Mouse (Mus musculus) frontal cortex, adult (tissue): ENCODE data around the gene Fam160b1.
A peak's percentile ranks its signal among the peaks of the same experiment; 100 is the strongest.

Source experiments
- ATAC-seq: cut with Nextera tagmentation; 2 replicates; pipeline ENCODE4 v1.9.2; 2017; ENCODE audit warnings: mild to moderate bottlenecking, moderate library complexity, mixed read lengths; ENCODE audit not compliant: low TSS enrichment

The Fam160b1 gene

DNA sequence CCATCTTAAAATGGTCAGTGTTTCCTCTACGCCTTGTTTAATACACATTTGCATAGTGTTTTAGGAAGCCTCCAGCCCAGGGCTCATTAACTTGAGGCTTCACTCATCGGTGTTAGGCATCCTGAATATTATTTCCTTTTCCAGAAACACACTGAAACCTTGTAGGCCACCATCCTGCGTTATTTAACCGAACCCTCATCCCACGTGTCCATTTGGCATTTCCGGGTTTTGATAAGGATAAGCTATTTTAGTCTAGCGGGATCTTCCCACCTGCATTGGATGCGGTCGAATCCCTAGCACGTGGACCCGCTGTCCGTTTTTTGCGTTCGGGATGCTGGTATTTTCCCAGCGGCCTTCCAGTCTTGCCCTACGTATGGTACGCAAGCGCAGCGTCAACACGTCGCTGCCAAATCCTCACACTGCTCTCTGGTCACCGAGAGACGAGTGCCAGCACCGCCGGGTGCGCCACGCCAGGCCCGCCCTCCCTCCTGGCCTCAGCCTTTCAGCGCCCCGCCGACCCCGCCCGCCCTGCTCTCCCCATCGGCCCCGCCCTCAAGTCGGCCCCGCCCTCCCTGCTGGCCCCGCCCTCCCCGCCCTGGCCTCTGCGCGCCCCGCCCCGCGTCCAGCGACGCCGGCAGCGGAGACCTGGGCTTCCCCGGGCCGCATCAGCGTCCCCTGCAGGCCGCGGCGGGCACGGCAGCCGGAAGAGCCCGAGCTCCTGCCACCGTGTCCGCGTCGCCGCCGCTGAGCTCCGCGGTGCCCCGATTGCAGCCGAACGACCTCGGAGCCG lies at the start of gene Fam160b1:
Fam160b1 (plus strand) TSS at position 340 of the 790 bp plus-strand sequence.
- ATAC-seq: peak; percentile 62

DNA sequence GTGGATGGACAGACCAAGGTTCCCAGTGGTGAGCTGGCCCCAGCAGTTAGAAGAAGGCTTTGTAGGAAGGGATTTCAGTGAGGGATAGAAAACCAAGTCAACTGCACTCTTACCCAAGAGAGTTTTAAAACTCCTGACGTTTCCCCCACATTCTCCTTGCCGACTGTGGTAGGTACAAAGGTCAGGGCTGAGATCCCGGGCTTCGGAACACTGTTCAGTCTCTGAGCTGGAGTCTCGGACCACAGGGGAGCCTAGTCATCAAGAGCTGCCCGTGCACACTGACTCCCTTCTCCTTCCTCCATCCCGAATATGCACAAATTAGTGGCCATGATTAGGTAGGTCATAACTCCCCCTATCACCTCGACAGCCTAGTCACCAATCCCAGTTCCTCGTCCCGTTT lies 47.3 kb upstream of the Fam160b1 start:
- ATAC-seq: no peak

DNA sequence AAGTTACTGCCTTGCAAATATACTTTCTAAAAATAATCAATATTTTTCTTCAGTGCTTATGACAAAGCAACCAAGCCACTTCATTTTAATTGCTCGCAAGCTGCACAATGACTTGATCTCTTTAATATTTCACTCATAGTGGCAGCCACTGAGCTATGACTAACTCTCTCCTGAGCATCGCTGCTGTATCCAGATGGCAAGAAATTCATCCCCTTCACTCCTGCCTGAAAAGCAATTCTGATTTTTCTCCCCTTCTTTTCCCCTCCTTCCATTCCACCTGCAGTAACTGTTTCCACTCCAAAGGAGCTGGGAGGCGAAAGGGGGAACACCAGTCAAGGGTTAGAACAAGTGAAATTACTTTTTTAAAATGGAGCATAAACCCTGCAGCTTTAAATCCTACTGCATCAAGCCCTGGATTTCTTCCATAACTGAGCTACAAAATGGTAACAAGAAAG lies 46.6 kb upstream of the Fam160b1 start:
- ATAC-seq: peak; percentile 56

DNA sequence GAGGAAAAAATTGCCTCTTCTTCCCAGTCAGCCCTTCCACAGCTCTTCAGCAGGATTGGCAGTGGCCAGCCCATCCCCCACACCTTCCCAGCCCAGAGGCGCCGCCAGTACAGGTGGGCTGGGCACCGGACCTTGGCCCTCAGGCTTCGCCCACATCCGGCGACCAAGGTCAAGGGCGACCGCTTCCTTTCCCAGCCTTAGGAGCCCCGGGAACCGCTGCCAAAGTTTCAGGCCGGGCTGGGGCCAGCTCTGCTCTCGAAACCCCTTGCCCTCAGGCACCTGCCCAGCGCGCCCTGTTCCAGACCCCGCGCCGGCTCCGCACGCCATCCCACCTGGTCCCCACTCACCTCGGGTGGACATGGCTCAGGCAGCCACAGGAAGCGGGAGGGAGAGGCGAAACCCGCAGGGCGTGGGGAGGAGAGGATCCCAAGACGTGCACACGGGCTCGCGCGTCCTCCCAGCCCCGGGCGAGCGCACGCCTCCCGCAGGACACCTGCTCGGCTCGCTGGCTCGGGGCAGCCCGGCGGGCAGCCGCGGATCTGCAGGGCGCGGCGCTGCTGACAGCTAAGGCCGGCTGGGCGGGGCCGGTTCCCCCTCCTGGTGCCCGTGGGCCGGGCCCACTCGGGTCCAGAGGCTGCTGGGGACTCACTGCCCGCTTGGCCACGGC lies 46.0 kb upstream of the Fam160b1 start, which contains the start of gene Ablim1:
Ablim1 (minus strand) TSS at position 574 of the 667 bp plus-strand sequence.
- ATAC-seq: peak; percentile 65

DNA sequence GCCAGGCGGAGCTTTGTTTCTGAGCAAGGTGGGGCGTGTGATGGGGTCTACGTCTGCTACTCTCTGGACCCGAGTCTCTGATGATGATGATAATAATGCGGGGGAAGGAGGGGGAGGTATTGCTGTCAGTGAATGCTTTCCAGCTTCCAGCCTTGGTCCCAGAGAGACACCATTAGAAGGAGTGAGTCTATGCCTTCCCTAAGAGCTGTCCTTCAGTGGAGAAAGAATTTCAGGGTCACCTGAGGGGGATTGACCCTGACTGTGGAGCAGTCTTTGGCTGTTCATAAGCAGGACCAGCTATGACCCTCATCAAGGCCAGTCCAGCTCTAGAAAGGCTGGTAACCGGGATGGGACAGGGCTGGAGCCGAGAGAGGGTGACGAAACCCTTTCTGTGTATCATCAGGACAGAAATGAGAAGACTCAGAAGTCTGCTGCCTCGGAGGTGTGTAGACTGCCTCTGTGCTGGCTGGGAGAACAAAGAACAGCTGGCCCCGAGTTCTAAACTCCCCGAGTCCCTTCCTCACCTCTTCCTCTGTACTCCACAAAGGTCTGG lies 45.4 kb upstream of the Fam160b1 start:
- peak; percentile 50; the same call in 1 of the 2 replicates for ATAC-seq

DNA sequence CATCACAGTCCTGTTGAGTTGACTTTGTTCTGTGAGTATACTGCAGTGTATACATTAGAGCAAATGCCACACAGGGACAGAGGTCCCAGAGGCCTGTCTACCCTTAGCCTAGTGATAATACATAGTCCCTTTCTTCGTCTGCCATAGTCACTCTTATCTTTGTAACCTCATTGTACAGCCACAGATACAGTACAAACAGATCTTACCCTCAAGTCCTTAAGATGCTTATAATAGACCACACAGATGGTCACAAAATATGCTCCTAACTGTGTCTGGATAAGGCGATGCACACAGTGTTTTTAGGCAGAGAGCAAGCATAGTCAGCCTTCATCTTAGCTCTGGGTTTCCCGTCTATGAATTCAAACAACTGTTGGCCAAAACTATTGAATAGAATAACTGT lies 43.9 kb upstream of the Fam160b1 start:
- ATAC-seq: no peak

DNA sequence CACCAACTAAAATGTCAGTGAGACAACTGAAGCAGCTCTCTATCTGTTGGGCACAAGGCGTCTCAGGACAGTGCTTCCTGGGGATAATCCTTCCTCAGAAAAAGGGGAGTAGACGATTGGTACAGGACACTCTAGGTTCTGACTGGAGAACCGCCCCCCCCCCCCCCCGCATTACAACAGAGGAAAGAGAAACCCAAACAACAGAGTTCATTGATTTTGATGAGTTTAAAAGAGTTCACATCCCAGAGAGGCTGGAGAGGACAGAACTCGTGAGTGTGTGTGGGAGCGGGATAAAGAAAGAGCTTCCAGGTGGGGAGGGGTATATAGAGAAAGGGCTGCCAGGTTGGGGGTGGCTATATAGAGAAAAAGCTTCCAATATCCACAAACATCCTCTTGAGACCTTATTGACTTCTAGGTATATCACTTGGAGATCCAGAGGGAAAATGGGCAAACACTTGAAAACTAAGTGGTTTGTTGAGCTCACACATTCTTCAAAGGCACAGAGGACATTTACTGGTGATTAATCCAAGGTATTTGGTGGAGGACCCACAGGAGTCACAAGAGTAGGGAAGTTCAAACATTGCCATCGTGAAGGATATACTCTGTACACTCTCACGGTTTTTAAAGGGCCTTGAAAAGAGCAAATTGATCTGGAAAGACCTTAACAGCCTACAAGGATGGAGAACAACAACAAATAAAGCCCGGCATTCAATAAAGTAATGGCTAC lies 39.7 kb upstream of the Fam160b1 start:
- no peak for ATAC-seq

DNA sequence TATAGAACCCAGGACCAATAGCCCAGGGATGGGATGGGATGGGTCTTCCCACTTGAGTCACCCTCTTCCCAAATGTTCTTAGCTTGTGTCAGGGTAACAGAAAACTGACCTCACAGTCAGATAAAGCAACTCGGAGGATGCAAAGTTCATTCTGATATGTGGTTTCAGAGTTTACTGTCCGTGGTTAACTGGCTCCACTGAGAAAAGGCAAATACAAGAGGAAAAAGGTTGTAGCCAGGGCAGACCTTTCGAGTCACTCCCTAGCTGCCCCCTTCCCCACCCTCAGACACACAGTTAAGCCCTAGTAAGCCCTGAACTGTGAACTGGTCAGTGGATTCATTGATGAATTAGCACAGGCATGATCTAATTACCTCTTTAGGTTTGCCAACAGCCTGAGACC lies 38.6 kb upstream of the Fam160b1 start:
- ATAC-seq: no peak

DNA sequence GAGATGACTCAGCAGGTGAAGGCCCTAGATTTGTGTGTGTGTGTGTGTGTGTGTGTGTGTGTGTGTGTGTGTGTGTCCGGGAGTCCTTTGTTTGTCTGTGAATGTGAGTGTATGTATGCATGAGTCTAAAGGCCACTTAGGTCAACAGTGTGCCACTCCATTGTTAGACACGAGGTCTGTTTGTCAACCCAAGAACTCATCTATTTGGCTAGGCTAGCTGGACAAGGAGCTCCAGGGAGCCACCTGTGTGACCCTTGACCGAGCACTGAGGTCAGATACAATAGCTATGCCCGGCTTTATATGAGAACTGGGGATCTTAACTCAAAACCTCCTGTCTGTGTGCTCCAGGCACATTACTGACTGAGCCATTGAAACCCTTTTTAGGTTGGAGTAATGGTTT lies 38.0 kb upstream of the Fam160b1 start:
- no peak for ATAC-seq

DNA sequence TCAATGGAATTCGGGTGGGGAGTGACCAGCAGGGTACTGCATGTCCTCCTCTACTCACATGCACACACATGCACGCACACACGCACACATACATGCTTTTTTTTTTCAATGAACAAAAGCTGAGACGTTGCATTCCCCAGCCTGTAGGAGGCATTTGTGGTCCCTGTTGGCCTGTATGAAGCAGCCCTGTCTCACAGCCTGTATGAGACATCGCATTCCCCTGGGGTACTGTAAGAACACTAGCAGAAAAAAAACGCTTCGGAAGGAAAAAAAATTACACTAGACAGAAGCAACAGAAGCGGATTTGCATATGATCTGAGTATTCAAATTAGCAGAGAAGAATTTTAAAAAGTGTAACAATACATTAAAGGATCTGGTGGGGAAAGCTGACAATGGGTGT lies 37.4 kb upstream of the Fam160b1 start:
- ATAC-seq: no peak

DNA sequence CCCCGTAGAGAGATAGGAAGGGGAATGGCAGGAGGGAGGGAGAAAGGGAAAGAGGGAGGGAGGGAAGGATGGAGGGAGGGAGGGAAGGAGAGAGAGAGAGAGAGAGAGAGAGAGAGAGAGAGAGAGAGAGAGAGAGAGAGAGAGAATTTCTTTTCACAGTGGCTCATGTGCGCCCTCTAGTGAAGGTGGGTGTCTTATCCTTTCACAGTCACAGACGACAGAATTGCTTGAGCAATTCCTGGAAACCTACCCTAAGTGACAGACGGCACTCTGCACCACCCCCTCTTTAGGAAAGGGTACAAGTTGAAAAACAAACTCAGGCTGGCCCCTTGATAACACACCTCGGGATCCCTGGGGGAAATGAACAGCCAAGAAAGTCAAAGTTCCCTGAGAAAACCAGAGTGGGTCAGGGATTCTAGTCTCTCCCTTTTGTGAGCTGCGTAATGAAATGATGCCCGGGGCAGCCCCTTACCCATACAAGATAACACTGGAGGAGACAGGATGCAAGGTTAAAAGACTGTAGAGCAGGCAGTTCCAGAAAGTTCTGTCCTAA lies 34.7 kb upstream of the Fam160b1 start:
- ATAC-seq: peak; percentile 47; the same call in 1 of the 2 replicates

DNA sequence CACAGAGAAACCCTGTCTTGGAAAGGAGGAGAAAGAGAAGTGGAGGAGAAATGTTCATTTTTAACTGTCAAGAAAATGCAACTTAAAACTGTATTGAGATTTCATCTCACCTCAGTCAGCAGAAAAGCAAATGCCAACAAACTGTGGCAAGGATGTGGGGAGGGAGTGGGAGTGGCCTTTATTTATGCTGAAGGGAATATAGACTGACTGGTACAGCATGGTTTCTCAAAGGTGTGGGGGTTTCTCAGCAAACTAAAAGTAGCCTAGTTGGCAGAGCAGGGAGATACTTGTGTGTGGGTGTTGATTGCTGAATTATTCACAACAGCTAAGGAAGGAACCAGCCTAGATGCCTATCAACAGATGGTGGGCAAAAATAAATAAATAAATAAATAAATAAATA lies 32.8 kb upstream of the Fam160b1 start:
- ATAC-seq: 0 out of 2 replicates have a peak, but pooled peaks have one; percentile 31

DNA sequence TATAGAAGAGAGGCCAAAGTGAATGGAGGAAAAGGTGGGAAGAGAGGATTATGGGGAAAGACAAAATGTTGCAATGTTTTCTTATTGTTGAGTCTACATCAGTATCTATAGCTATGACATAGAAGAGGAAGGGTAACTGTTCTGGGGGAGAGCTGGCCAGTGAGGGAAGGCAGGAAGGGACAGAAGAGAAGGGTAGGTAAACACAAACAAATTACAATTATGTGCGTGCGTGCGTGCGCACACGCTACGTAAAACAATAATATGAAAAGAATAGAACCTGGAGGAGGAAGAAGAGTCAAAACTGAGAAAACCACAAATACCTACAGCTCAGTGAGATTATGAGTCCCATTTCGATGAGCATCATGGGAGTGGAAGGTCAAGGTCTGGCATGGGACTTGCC lies 32.2 kb upstream of the Fam160b1 start:
- no peak for ATAC-seq

DNA sequence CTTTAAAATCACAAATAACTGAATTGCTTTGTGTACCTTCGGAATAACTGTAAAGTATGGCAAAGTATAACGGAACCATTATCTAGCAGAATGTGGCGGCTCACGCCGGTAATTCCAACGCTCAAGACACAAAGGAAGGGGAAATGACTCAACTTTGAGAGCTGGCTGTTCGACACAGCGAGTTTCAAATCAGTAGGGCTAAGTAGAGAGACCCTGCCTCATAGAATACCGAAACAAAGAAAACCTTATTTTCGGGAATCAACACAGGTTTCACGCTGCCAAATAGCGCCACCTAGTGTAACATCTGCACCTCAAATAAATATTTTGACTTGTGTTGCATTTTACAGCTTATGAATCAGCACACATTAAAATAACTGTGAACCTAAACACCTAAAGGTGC lies 31.7 kb upstream of the Fam160b1 start:
- no peak for ATAC-seq

DNA sequence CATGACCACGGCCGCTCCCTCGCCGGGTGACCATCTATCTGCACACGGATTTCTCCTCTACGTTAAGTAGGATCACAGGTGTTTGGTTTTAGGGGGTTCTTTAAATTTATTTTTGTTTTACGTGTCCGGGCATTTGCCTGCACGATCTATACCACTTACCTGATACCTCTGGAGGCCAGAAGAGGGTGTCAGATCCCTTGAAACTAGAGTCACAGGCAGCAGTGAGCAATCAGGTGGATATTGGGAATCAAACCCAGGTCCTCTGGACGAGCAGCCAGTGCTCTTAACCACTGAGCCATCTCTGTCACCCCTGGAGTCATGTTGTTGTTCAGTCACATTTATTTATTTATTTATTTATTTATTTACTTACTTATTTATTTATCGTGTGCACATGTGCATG lies 30.2 kb upstream of the Fam160b1 start:
- no peak for ATAC-seq

DNA sequence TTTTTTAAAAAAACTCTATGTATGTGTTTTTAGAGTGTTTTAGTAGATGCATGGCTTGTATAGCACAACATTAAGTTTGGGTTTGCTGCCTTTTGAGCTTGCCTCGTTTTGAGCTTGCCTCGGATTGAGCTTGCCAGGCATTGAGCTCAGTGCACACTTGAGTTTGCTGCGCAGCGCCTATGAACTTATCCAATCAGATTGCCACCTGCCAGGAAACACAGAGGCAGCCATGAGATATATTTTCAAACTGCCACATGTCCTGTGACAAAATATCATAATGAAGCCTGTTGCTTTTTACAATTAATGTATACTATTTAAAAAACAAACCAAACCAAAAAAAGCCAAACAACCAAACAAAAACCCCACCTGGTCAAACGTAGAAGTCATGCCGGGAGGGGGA lies 29.2 kb upstream of the Fam160b1 start:
- no peak for ATAC-seq

DNA sequence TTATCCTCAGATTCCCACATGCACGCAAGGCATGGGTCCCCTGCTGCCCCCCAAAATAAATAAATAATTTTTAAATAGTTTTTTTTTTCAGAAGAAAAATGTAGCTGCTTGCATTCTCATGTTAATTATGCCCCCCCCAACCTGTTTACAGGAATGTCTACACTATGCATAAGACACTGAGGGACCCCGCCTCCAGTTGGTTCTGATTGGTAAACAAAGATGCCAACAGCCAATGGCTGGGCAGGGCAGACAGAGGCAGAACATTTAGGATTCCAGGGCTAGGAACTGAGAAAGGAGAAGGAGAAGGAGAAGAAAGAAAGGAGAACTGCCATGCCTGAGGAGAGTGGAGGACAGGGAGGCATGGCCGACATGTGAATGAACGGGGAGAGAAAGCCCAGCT lies 27.1 kb upstream of the Fam160b1 start:
- ATAC-seq: no peak

DNA sequence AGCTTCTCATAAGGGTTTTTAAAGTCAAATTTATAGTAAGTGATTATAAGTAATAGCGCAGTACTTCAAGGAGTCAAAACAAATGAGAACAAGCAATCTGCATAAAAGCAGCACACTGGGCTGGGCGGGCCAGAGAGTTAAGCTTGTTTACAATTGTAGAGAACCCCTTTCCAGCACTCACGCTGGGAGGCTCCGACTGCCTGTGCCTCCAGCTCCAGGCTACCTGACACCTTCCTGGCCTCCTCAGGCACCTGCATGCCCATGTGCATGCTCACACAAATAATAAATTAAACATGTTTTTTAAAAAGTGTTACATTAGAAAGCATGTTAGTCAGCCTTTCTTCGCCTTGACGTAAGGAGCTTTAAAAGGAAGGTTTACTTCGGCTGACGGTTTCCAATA lies 25.3 kb upstream of the Fam160b1 start:
- no peak for ATAC-seq

DNA sequence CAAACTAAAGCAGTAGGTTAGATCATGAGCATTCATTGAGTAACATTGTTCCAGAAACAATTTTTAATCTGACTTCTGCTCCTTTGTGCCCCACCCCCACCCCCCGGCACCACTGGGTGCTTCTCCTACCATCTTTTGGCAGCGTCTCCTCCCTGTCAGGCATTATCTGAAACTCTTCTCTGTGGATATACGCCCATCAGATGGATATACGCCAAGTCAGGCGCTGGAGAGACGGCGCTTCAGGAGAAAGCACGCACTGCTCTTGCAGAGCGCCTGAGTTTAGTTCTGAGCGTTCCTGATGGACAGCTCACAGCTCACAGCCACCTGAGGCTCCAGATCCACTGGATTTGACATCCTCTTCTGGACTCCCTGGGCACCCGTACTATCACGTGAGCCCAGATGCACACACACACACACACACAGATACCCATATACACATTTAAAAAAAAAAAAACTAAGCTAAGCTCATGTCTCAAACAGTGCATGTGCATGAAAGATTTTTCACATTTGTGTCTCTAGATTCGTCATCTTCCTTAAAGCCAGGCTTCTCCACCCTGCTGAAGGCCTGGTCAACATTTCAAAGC lies 21.1 kb upstream of the Fam160b1 start:
- ATAC-seq: 0 out of 2 replicates have a peak, but pooled peaks have one; percentile 27

DNA sequence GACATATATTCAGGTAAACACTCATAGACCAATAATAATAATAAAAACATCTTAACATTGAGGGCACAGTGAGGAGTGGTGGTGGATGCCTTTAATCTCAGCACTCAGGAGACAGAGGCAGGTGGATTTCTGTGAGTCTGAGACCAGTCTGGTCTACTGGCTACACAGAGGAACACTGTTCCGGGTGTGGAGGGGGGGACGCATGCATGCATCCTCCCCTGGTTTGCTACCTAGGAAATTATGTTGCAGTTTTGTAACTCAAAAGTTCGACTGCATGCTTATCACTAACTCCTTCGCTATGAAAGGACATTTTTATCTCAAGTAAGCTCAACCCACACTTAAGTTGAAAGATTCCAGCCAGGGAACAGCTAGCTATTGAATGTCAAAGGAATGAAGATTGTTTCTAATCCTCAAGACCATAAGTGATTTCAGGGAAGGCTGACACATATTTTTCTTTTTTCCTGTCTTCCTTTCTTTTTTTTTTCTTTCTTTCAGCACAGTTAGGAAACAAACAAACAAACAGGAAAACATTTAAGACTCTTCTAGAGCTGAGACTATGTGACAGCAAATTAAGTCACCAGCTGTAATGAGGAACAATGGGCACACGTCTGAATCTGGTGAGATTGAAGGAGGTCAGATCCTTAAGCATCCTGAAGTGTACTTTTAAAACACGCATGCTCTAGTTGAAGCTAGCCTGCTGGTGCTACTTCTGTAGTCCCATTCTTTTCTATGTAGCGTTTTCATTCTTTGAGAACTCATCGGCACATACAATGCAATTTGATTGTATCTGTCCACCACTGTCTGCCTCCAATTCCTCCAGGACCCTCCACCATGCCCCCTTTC lies 19.4 kb upstream of the Fam160b1 start:
- no peak for ATAC-seq

DNA sequence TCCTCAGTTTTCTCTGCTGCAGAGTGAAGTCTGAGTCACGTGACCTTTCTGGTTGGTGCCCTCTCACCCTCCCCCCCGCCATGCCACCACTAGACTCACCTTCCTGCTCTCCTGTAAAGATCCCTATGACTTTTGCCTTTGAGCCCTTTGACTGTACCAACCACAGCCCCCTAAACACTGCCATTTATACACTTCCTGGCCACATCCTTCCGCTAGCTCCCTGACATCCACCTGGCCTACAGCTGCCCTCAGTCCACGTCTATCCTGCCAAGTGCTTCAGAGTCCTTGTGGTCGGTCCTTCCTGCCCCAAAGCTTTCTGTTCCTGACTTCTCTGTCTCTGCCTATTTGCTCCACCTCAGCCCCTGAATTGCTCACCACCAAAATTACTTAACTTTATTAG lies 16.6 kb upstream of the Fam160b1 start:
- ATAC-seq: no peak
